Mouse (Mus musculus): ENCODE measurements around the gene D730048I06Rik.

GRCm38 (mm10) chr9:35790001-35790400 is at the start of gene D730048I06Rik, which contains the start of gene Gm27235:
- TF ChIP-seq CTCF (conservative IDR thresholded peaks at IDR 0.05 in 1 of 2, IDR thresholded peaks at IDR 0.05 in 1 of 2; ENCODE audit: low read depth in 2 of 2, low read length in 2 of 2): no peak
- no peak for TF ChIP-seq KAT2A (IDR thresholded peaks at IDR 0.05; ENCODE audit: insufficient replicate concordance, low read length)
- no peak for TF ChIP-seq POLR2A (IDR thresholded peaks at IDR 0.05; ENCODE audit: low read depth, low read length)
- no peak for TF ChIP-seq EP300 (IDR thresholded peaks at IDR 0.05; ENCODE audit: low read length)
- no peak for TF ChIP-seq GABPA (IDR thresholded peaks at IDR 0.05; ENCODE audit: insufficient replicate concordance, low read depth, low read length)
- TF ChIP-seq NRF1 (IDR thresholded peaks at IDR 0.05; ENCODE audit: low read depth, low read length): no peak
- no peak for TF ChIP-seq NELFE (IDR thresholded peaks at IDR 0.05; ENCODE audit: low read depth, low read length)
- TF ChIP-seq POLR2AphosphoS2 (IDR thresholded peaks at IDR 0.05; ENCODE audit: low read depth, low read length): no peak
- TF ChIP-seq HCFC1 (IDR thresholded peaks at IDR 0.05; ENCODE audit: low read depth, low read length): no peak
- no peak for TF ChIP-seq RCOR1 (conservative IDR thresholded peaks at IDR 0.05; ENCODE audit: low read depth, low read length)
